Mouse (Mus musculus): ENCODE results near the gene Mettl21a. TPM values are rescaled to one million over a fixed set of nuclear protein-coding genes. Genes with fewer than 3 reads are reported as not detected.
"Not testable (repeated sequence)": the region's sequence is repeated elsewhere in the genome, so short reads cannot be mapped to it uniquely, and the experiment has no call there.

Mettl21a gene
- polyA plus RNA-seq (2015; fragmentation: Nextera tagmentation; extraction: Ambion mirVana) = 17.1 and 19.5 TPM in 2 replicates

DNA sequence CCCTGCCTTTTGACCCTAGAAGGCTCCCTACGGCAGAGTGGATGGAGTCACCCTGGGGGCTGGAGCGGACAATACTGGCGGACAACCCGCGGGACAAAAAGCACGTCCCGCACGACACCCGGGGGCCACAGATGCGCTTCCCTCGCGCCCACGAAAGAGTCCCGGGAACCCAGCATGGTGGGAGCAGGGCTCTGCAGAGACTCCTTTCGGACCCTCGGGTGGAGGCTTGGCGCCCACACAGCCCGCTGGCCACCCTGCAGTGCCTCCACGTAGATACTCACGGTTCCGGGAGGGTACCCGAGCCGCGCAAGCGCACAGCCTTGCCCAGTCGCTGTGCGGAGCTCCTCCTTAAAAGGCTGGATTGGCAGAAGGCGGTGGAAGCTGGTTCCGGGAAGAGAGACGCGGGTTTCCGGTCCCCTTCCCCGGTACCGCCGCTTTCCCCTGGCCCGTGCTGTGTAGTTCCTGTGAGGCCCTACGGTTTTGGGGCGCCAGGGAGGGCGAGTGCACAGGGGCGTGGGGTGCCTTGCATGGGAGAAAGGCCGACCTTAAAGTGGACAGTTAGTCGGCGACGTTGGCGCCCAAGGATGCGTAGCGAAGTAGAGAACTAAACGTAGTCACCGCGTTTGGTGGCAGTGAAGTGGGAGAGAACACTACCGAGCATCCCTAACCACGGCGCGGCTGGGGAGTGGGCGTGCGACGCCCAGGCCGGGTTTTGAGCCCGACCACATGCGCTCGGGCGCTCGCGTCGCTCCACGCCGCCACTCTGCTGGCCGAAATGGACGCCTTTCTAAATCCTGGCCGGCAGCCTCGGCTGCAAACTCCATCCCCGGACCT lies at the start of gene Mettl21a:
TSS of gene Mettl21a (minus strand) at position 362 of the 834 bp plus-strand sequence.
- Histone ChIP-seq H3K9ac (ENCODE audit: low read depth, low read length) (peak within 1 kb of the TSS; percentile 90), H3K9me3 (ENCODE audit: control insufficient read depth, low read length) (no peaks in the 10 kb centered on the region), H3K4me1 (ENCODE audit: control insufficient read depth, insufficient read depth, low read length) (peaks cover 12% of the 10 kb centered on the region), H3K4me2 (ENCODE audit: low read depth, low read length) (peak within 1 kb of the TSS; percentile 49), H3K4me3 (ENCODE audit: low read length) (peak within 1 kb of the TSS; percentile 70), H3K27me3 (replicated peaks; ENCODE audit: control insufficient read depth, insufficient read depth, low read length) (no peaks in the 10 kb centered on the region), H3K27ac (ENCODE audit: low read length) (peak within 1 kb of the TSS; percentile 98), H3K36me3 (ENCODE audit: control insufficient read depth, insufficient read depth, low read length) (no peaks in the 10 kb centered on the region)
- peak; percentile 95 for ATAC-seq
- WGBS = under 1% methylated on average over 72 of the region's 72 CpGs

GRCm38 (mm10) chr1:64658876-64659275 lies 41.8 kb upstream of the Mettl21a start:
- no peaks in the 10 kb centered on the region for H3K27me3 ChIP-seq (replicated peaks; ENCODE audit: control insufficient read depth, insufficient read depth, low read length)
- no peak overlapping the region for H3K4me3 ChIP-seq (ENCODE audit: low read length)
- no peak overlapping the region for H3K9ac ChIP-seq (ENCODE audit: low read depth, low read length)
- no peaks in the 10 kb centered on the region for H3K4me1 ChIP-seq (ENCODE audit: control insufficient read depth, insufficient read depth, low read length)
- H3K4me2 ChIP-seq (ENCODE audit: low read depth, low read length) = no peak overlapping the region
- H3K27ac ChIP-seq (ENCODE audit: low read length) = no peak overlapping the region
- no peak for ATAC-seq
- no peaks in the 10 kb centered on the region for H3K9me3 ChIP-seq (ENCODE audit: control insufficient read depth, low read length)
- H3K36me3 ChIP-seq (ENCODE audit: control insufficient read depth, insufficient read depth, low read length) = no peaks in the 10 kb centered on the region
- WGBS = 63% methylated on average over 7 of the region's 7 CpGs

DNA sequence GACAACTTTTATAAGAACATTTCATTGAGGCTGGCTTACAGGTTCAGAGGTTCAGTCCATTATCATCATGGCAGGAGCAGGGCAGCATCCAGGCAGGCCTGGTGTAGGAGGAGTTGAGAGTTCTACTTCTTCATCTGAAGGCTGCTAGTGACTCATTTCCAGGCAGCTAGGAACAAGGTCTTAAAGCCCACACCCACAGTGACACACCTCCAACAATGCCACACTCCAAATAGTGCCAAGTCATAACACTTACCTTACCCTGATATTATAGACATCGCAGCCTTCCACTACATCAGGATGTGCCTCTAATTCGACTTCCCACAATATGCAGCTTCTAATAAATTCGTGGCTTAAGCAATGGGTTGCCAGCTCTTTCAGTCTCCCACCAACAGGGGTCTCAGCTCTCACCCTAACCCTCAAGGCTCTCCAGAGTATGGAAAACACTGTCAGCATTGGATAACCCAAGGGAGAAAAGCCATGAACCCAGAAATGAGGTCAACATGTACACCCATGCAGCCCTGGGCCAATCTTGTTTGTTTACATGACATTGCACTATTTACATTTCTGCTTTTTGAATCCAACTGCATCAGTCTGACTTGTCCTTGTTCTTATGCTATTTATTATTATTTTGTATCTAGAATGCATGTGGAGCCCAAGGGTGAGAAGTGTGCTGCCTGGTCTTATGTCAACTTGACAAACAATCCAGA lies 39.5 kb upstream of the Mettl21a start:
- Histone ChIP-seq H3K9me3 (ENCODE audit: control insufficient read depth, low read length) (no peaks in the 10 kb centered on the region), H3K27ac (ENCODE audit: low read length) (no peak overlapping the region), H3K4me2 (ENCODE audit: low read depth, low read length) (no peak overlapping the region), H3K9ac (ENCODE audit: low read depth, low read length) (no peak overlapping the region), H3K27me3 (replicated peaks; ENCODE audit: control insufficient read depth, insufficient read depth, low read length) (no peaks in the 10 kb centered on the region), H3K4me3 (ENCODE audit: low read length) (no peak overlapping the region), H3K36me3 (ENCODE audit: control insufficient read depth, insufficient read depth, low read length) (no peaks in the 10 kb centered on the region), H3K4me1 (ENCODE audit: control insufficient read depth, insufficient read depth, low read length) (no peaks in the 10 kb centered on the region)
- 73% methylated on average over 3 of the region's 3 CpGs for WGBS
- no peak for ATAC-seq

DNA sequence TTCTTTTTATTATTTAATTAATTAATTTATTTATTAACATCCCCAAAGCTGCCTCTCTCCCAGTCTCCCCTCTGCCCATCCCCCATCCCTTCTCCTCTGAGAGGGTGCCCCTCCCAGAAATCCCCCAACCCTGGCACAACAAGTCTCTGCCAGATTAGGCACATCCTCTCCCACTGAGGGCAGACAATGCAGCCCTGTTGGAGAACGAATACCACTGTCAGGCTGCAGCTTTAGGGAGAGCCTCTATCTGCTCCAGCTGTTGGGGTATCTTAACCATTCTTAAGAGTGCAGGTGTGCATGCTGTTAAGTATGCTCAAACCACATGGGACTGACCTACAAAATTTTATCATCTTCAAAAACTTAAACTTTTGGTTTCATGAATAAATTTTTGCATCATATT lies 38.4 kb upstream of the Mettl21a start:
- Histone ChIP-seq H3K4me2 (ENCODE audit: low read depth, low read length) (no peak overlapping the region), H3K9me3 (ENCODE audit: control insufficient read depth, low read length) (no peaks in the 10 kb centered on the region), H3K27ac (ENCODE audit: low read length) (no peak overlapping the region), H3K4me1 (ENCODE audit: control insufficient read depth, insufficient read depth, low read length) (no peaks in the 10 kb centered on the region), H3K4me3 (ENCODE audit: low read length) (no peak overlapping the region), H3K36me3 (ENCODE audit: control insufficient read depth, insufficient read depth, low read length) (no peaks in the 10 kb centered on the region), H3K27me3 (replicated peaks; ENCODE audit: control insufficient read depth, insufficient read depth, low read length) (no peaks in the 10 kb centered on the region), H3K9ac (ENCODE audit: low read depth, low read length) (no peak overlapping the region)
- no peak for ATAC-seq
- WGBS = 32% methylated on average over 1 of the region's 1 CpGs

GRCm38 (mm10) chr1:64653701-64654100 lies 36.7 kb upstream of the Mettl21a start:
- Histone ChIP-seq H3K9ac (ENCODE audit: low read depth, low read length) (no peak overlapping the region), H3K36me3 (ENCODE audit: control insufficient read depth, insufficient read depth, low read length) (no peaks in the 10 kb centered on the region), H3K27me3 (replicated peaks; ENCODE audit: control insufficient read depth, insufficient read depth, low read length) (no peaks in the 10 kb centered on the region), H3K27ac (ENCODE audit: low read length) (no peak overlapping the region), H3K9me3 (ENCODE audit: control insufficient read depth, low read length) (no peaks in the 10 kb centered on the region), H3K4me1 (ENCODE audit: control insufficient read depth, insufficient read depth, low read length) (no peaks in the 10 kb centered on the region), H3K4me2 (ENCODE audit: low read depth, low read length) (no peak overlapping the region), H3K4me3 (ENCODE audit: low read length) (no peak overlapping the region)
- ATAC-seq = no peak
- whole genome bisulfite sequencing = 92% methylated on average over 6 of the region's 6 CpGs

GRCm38 (mm10) chr1:64649362-64650124 lies 32.5 kb upstream of the Mettl21a start:
- 69% methylated on average over 11 of the region's 11 CpGs for WGBS
- no peak for ATAC-seq
- H3K4me2 ChIP-seq (ENCODE audit: low read depth, low read length) = no peak overlapping the region

DNA sequence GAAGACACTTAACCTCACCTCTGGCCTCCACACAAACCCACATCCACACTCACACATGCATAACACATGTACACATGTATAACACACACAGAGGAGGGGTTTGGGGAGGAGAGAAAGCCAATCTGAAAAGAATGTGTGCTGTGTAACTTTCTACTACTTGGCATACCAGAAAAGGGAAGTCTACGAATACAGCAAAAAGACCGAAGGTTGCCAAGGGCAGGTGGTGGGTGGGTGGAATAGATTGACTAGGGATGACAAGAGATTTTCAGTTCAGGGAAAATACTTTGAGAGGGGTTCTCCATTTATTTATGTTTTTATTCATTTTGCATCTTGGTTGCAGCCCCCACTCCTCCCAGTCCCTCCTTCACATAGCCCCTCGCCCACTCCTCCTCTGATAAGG lies 27.5 kb upstream of the Mettl21a start:
- Histone ChIP-seq H3K9me3 (ENCODE audit: control insufficient read depth, low read length) (no peaks in the 10 kb centered on the region), H3K4me1 (ENCODE audit: control insufficient read depth, insufficient read depth, low read length) (no peaks in the 10 kb centered on the region), H3K27ac (ENCODE audit: low read length) (no peak overlapping the region), H3K27me3 (replicated peaks; ENCODE audit: control insufficient read depth, insufficient read depth, low read length) (no peaks in the 10 kb centered on the region), H3K4me2 (ENCODE audit: low read depth, low read length) (no peak overlapping the region), H3K4me3 (ENCODE audit: low read length) (no peak overlapping the region), H3K36me3 (ENCODE audit: control insufficient read depth, insufficient read depth, low read length) (no peaks in the 10 kb centered on the region), H3K9ac (ENCODE audit: low read depth, low read length) (no peak overlapping the region)
- ATAC-seq = no peak
- WGBS = 89% methylated on average over 3 of the region's 3 CpGs

More at GRCm38 (mm10) chr1:64649362-64650124, 32.5 kb upstream of the Mettl21a start:
- no peak overlapping the region for H3K27ac ChIP-seq (ENCODE audit: low read length)
- H3K27me3 ChIP-seq (replicated peaks; ENCODE audit: control insufficient read depth, insufficient read depth, low read length) = no peaks in the 10 kb centered on the region
- no peaks in the 10 kb centered on the region for H3K9me3 ChIP-seq (ENCODE audit: control insufficient read depth, low read length)
- no peak overlapping the region for H3K4me3 ChIP-seq (ENCODE audit: low read length)
- no peaks in the 10 kb centered on the region for H3K36me3 ChIP-seq (ENCODE audit: control insufficient read depth, insufficient read depth, low read length)
- no peaks in the 10 kb centered on the region for H3K4me1 ChIP-seq (ENCODE audit: control insufficient read depth, insufficient read depth, low read length)
- no peak overlapping the region for H3K9ac ChIP-seq (ENCODE audit: low read depth, low read length)

DNA sequence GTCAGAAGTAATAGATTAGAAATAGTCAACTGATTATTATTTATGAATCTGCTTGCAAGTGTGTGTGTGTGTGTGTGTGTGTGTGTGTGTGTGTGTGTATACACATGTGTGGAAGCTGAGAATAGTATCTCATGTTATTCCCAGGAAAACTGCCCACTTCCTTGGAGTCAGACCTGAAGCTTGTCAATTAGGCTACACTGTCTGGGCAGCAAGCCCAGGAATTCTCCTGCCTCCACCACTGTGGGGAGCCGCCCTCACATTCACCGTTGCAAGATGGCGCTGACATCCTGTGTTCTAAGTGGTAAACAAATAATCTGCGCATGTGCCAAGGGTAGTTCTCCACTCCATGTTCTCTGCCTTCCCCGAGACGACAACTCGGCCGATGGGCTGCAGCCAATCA lies 25.5 kb upstream of the Mettl21a start:
- H3K4me3 ChIP-seq (ENCODE audit: low read length); H3K9ac ChIP-seq (ENCODE audit: low read depth, low read length); H3K36me3 ChIP-seq (ENCODE audit: control insufficient read depth, insufficient read depth, low read length); H3K27me3 ChIP-seq (replicated peaks; ENCODE audit: control insufficient read depth, insufficient read depth, low read length); H3K9me3 ChIP-seq (ENCODE audit: control insufficient read depth, low read length); ATAC-seq; H3K4me2 ChIP-seq (ENCODE audit: low read depth, low read length); H3K4me1 ChIP-seq (ENCODE audit: control insufficient read depth, insufficient read depth, low read length); H3K27ac ChIP-seq (ENCODE audit: low read length): not testable (repeated sequence)
- 91% methylated on average over 8 of the region's 8 CpGs for whole genome bisulfite sequencing

DNA sequence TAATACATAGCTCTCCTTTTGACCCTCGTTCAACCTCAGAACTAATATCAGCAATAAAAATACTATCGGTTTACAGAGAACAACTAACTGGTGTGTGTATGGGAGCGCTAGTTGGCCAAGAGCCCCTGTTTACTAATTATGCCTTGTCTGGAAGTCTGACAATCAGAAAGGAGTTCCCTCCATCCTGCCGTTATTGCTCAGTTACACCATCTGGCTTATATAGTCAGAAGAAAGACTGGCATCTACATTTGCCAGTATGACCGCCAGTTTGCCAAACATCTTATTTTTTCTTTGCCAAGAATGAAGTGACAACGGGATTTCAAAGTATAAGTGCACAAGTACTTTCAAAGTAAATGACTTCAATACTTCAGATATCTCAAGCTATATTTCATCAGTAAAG lies 24.0 kb upstream of the Mettl21a start:
- Histone ChIP-seq H3K4me3 (ENCODE audit: low read length) (no peak overlapping the region), H3K9me3 (ENCODE audit: control insufficient read depth, low read length) (no peaks in the 10 kb centered on the region), H3K27me3 (replicated peaks; ENCODE audit: control insufficient read depth, insufficient read depth, low read length) (no peaks in the 10 kb centered on the region), H3K36me3 (ENCODE audit: control insufficient read depth, insufficient read depth, low read length) (no peaks in the 10 kb centered on the region), H3K4me1 (ENCODE audit: control insufficient read depth, insufficient read depth, low read length) (no peaks in the 10 kb centered on the region), H3K9ac (ENCODE audit: low read depth, low read length) (no peak overlapping the region), H3K4me2 (ENCODE audit: low read depth, low read length) (no peak overlapping the region), H3K27ac (ENCODE audit: low read length) (no peak overlapping the region)
- no peak for ATAC-seq
- WGBS = 89% methylated on average over 6 of the region's 6 CpGs

Measured in intestine, embryonic 16.5 days (tissue).